Mouse (Mus musculus): Measurements from ENCODE around the gene P3h3. TPM values are rescaled to one million over a fixed set of nuclear protein-coding genes. Genes with fewer than 3 reads are reported as not detected.
"Not testable (repeated sequence)": the region's sequence is repeated elsewhere in the genome, so short reads cannot be mapped to it uniquely, and the experiment has no call there.

Gene P3h3
- polyA plus RNA-seq, 1 experiment from 2014 or later = 7.9 TPM

DNA sequence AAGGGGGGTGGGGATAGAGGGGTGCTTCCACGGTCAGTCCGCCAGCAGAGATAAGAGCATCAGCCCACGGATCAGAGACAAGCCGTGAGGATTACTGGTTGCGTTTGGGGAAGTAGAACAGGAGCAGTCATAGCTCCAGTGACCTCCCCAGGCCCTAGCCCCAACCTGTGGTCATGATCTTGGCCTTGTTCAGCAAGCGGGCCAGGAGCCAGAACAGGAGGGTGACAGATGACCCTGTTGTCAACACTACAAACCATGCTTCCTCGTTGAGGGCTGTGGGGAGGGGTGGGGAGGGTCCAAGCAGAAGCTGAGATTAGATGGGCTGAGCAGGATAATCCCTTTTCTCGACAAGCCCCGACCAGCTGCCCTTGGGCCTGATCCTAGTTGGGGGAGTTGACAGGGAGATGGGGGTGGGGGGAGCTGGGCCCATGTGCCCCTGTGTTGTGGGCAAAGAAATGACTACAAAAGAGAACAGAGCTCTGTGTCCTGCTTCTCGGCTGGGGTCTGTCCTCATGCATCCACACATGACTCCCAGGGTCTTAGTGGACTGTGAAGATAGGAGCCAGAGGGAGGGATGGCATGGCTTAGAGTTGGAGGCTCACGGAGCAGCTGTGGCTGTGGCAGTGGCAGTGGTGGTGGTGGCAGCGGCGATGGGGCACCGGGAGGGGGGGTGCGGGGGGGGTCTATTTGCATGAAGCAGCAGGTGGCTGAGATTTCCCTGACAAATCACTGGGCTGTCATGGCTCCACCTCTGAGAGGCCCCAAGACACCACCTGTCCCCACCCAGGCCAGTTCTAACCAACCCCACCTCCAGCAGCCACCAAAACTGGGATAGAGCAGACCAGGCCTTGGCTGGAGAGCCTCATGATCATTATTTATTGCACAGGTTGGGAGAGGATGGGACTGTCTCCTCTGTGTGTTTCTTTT lies 17.0 kb downstream of the P3h3 start, which contains the start of gene Gnb3:
TSS of gene Gnb3 (minus strand) at position 35 of the 927 bp plus-strand sequence.
- H3K9me3 ChIP-seq (ENCODE audit: control insufficient read depth, low read length) = no peaks in the 10 kb centered on the region
- ATAC-seq (ENCODE audit: low FRiP score) = peak; percentile 75
- H3K27ac ChIP-seq (ENCODE audit: low read depth, low read length) = peak within 1 kb of the TSS; percentile 54
- no peaks in the 10 kb centered on the region for H3K36me3 ChIP-seq (ENCODE audit: control insufficient read depth, insufficient read depth, low read length)
- no peaks in the 10 kb centered on the region; the same call in 1 of the 2 replicates for H3K27me3 ChIP-seq (ENCODE audit: control insufficient read depth, insufficient read depth, low read length)
- no peak within 1 kb of the TSS for H3K4me3 ChIP-seq (ENCODE audit: low read depth, low read length)
- no peak within 1 kb of the TSS; the same call in 1 of the 2 replicates for H3K4me2 ChIP-seq
- 16% methylated on average over 15 of the region's 15 CpGs for WGBS
- peak within 1 kb of the TSS; percentile 39 for H3K9ac ChIP-seq (ENCODE audit: low read length)
- peak; percentile 89 for DNase-seq (ENCODE audit: low spot score, missing footprints)
- peaks cover 16% of the 10 kb centered on the region for H3K4me1 ChIP-seq (ENCODE audit: control insufficient read depth, insufficient read depth, low read length)

- peak; percentile 88 for DNase-seq (ENCODE audit: low spot score, missing footprints)
- no peak overlapping the region for H3K4me3 ChIP-seq (ENCODE audit: low read depth, low read length)
- WGBS = 9% methylated on average over 8 of the region's 8 CpGs
- peak overlapping the region; percentile 39 for H3K9ac ChIP-seq (ENCODE audit: low read length)
- H3K9me3 ChIP-seq (ENCODE audit: control insufficient read depth, low read length) = no peaks in the 10 kb centered on the region
- no peaks in the 10 kb centered on the region for H3K36me3 ChIP-seq (ENCODE audit: control insufficient read depth, insufficient read depth, low read length)
- peak; percentile 37 for ATAC-seq (ENCODE audit: low FRiP score)
- no peak overlapping the region; the same call in 1 of the 2 replicates for H3K4me2 ChIP-seq
- no peaks in the 10 kb centered on the region; the same call in 1 of the 2 replicates for H3K27me3 ChIP-seq (ENCODE audit: control insufficient read depth, insufficient read depth, low read length)
- peaks cover 16% of the 10 kb centered on the region for H3K4me1 ChIP-seq (ENCODE audit: control insufficient read depth, insufficient read depth, low read length)
- peak overlapping the region; percentile 54 for H3K27ac ChIP-seq (ENCODE audit: low read depth, low read length)
Measured at GRCm38 (mm10) chr6:124839805-124840204, 17.7 kb downstream of the P3h3 start.

- Histone ChIP-seq H3K27me3 (ENCODE audit: control insufficient read depth, insufficient read depth, low read length) (no peaks in the 10 kb centered on the region; the same call in 1 of the 2 replicates), H3K4me3 (ENCODE audit: low read depth, low read length) (no peak overlapping the region), H3K9me3 (ENCODE audit: control insufficient read depth, low read length) (no peaks in the 10 kb centered on the region), H3K27ac (ENCODE audit: low read depth, low read length) (no peak overlapping the region), H3K9ac (ENCODE audit: low read length) (no peak overlapping the region), H3K36me3 (ENCODE audit: control insufficient read depth, insufficient read depth, low read length) (peaks cover 12% of the 10 kb centered on the region), H3K4me1 (ENCODE audit: control insufficient read depth, insufficient read depth, low read length) (peaks cover 18% of the 10 kb centered on the region), H3K4me2 (no peak overlapping the region)
- ATAC-seq (ENCODE audit: low FRiP score) (no peak), DNase-seq (ENCODE audit: low spot score, missing footprints) (no peak)
- 80% methylated on average over 7 of the region's 7 CpGs for WGBS
Measured at GRCm38 (mm10) chr6:124836411-124836810, 21.1 kb downstream of the P3h3 start.

- no peaks in the 10 kb centered on the region; the same call in 1 of the 2 replicates for H3K27me3 ChIP-seq (ENCODE audit: control insufficient read depth, insufficient read depth, low read length)
- no peak overlapping the region for H3K4me3 ChIP-seq (ENCODE audit: low read depth, low read length)
- ATAC-seq (ENCODE audit: low FRiP score) (no peak), DNase-seq (ENCODE audit: low spot score, missing footprints) (peak; percentile 8)
- no peak overlapping the region for H3K9ac ChIP-seq (ENCODE audit: low read length)
- WGBS = 62% methylated on average over 10 of the region's 10 CpGs
- peaks cover 12% of the 10 kb centered on the region for H3K36me3 ChIP-seq (ENCODE audit: control insufficient read depth, insufficient read depth, low read length)
- peaks cover 22% of the 10 kb centered on the region for H3K4me1 ChIP-seq (ENCODE audit: control insufficient read depth, insufficient read depth, low read length)
- no peak overlapping the region; the same call in 1 of the 2 replicates for H3K27ac ChIP-seq (ENCODE audit: low read depth, low read length)
- no peaks in the 10 kb centered on the region for H3K9me3 ChIP-seq (ENCODE audit: control insufficient read depth, low read length)
- H3K4me2 ChIP-seq = no peak overlapping the region
Measured at GRCm38 (mm10) chr6:124835531-124835930, 22.0 kb downstream of the P3h3 start.

DNA sequence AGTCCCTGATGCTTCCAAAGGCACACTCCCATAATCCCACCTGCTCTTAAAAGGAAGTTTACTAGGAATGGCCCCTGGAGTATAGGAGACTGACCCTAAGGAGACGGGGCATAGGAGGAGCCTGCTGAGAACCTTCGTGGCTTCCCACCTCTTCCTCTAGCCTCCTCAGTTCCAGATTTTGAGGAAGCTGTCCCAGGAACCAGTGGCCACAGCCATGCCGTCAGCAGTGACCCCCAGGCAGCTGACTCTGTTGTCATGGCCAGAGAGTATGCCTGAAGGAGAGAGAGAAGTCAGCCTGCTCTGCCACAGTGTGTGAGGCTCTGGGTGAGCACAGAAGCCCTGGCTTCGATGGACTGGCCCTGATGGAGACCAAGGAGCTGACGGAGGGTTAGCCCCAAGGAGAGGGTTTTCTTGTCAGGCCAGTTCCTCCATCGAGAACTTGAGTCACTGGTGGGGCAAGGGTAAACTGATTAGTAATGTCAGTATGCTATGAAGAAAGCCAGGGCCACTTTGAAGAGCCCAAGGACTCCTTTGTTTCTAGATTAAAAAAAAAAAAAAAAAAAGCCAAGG lies 23.0 kb downstream of the P3h3 start:
- peak; percentile 81 for DNase-seq (ENCODE audit: low spot score, missing footprints)
- no peak for ATAC-seq (ENCODE audit: low FRiP score)
- H3K4me2 ChIP-seq = no peak overlapping the region
- H3K36me3 ChIP-seq (ENCODE audit: control insufficient read depth, insufficient read depth, low read length) = peaks cover 12% of the 10 kb centered on the region
- H3K27me3 ChIP-seq (ENCODE audit: control insufficient read depth, insufficient read depth, low read length) = no peaks in the 10 kb centered on the region; the same call in 1 of the 2 replicates
- H3K4me1 ChIP-seq (ENCODE audit: control insufficient read depth, insufficient read depth, low read length) = peaks cover 16% of the 10 kb centered on the region
- WGBS = 84% methylated on average over 6 of the region's 6 CpGs
- no peaks in the 10 kb centered on the region for H3K9me3 ChIP-seq (ENCODE audit: control insufficient read depth, low read length)
- no peak overlapping the region for H3K9ac ChIP-seq (ENCODE audit: low read length)
- H3K27ac ChIP-seq (ENCODE audit: low read depth, low read length) = no peak overlapping the region
- no peak overlapping the region for H3K4me3 ChIP-seq (ENCODE audit: low read depth, low read length)

DNA sequence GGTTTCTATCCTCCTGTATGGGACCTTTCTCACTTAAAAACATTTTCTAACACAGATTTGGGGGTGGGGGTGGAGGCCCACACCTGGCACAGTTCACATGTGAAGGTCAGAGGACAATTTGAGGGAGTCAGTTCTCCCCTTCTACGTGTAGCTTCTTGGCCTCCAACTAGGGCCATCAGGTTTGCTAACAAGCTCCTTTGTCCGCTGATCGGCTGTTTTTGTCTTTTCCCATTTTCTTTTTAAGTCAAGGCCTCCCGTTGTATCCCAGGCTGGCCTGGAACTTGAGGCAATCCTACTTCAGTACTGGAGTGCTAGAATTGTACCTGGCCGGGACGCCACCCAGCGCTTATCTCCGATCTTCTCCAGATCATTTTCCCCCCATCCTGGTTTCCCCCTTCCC lies 25.9 kb downstream of the P3h3 start:
- ATAC-seq (ENCODE audit: low FRiP score) = no peak
- Histone ChIP-seq H3K4me2 (no peak overlapping the region), H3K4me1 (ENCODE audit: control insufficient read depth, insufficient read depth, low read length) (peaks cover 22% of the 10 kb centered on the region), H3K27ac (ENCODE audit: low read depth, low read length) (no peak overlapping the region), H3K27me3 (ENCODE audit: control insufficient read depth, insufficient read depth, low read length) (no peaks in the 10 kb centered on the region; the same call in 1 of the 2 replicates), H3K9ac (ENCODE audit: low read length) (no peak overlapping the region), H3K9me3 (ENCODE audit: control insufficient read depth, low read length) (no peaks in the 10 kb centered on the region), H3K4me3 (ENCODE audit: low read depth, low read length) (peak overlapping the region; percentile 74; the same call in 1 of the 2 replicates), H3K36me3 (ENCODE audit: control insufficient read depth, insufficient read depth, low read length) (peaks cover 12% of the 10 kb centered on the region)
- DNase-seq (ENCODE audit: low spot score, missing footprints) = no peak
- 95% methylated on average over 8 of the region's 8 CpGs for WGBS

- Histone ChIP-seq H3K4me1 (ENCODE audit: control insufficient read depth, insufficient read depth, low read length) (peaks cover 22% of the 10 kb centered on the region), H3K4me3 (ENCODE audit: low read depth, low read length) (peak overlapping the region; percentile 74), H3K4me2 (peak overlapping the region; percentile 75), H3K36me3 (ENCODE audit: control insufficient read depth, insufficient read depth, low read length) (peaks cover 12% of the 10 kb centered on the region)
- H3K27me3 ChIP-seq (ENCODE audit: control insufficient read depth, insufficient read depth, low read length); H3K27ac ChIP-seq (ENCODE audit: low read depth, low read length); H3K9ac ChIP-seq (ENCODE audit: low read length); DNase-seq (ENCODE audit: low spot score, missing footprints); H3K9me3 ChIP-seq (ENCODE audit: control insufficient read depth, low read length); ATAC-seq (ENCODE audit: low FRiP score): not testable (repeated sequence)
- WGBS = 96% methylated on average over 4 of the region's 4 CpGs
Measured at GRCm38 (mm10) chr6:124831199-124831598, 26.4 kb downstream of the P3h3 start.

GRCm38 (mm10) chr6:124829799-124830700 lies 27.5 kb downstream of the P3h3 start:
- DNase-seq (ENCODE audit: low spot score, missing footprints) = peak; percentile 98
- Histone ChIP-seq H3K36me3 (ENCODE audit: control insufficient read depth, insufficient read depth, low read length) (peaks cover 19% of the 10 kb centered on the region), H3K4me2 (peak overlapping the region; percentile 75), H3K9ac (ENCODE audit: low read length) (peak overlapping the region; percentile 79), H3K4me3 (ENCODE audit: low read depth, low read length) (peak overlapping the region; percentile 74), H3K27me3 (ENCODE audit: control insufficient read depth, insufficient read depth, low read length) (no peaks in the 10 kb centered on the region), H3K9me3 (ENCODE audit: control insufficient read depth, low read length) (no peaks in the 10 kb centered on the region), H3K4me1 (ENCODE audit: control insufficient read depth, insufficient read depth, low read length) (peaks cover 22% of the 10 kb centered on the region), H3K27ac (ENCODE audit: low read depth, low read length) (peak overlapping the region; percentile 78)
- under 1% methylated on average over 38 of the region's 38 CpGs for WGBS
- peak; percentile 86 for ATAC-seq (ENCODE audit: low FRiP score)
